Mouse (Mus musculus): ENCODE results near the gene Tbl1xr1.
A peak's percentile ranks its signal among the peaks of the same experiment; 100 is the strongest.

The Tbl1xr1 gene

GRCm38 (mm10) chr3:22180076-22180475 lies 103.6 kb downstream of the Tbl1xr1 start:
- no peak for TF ChIP-seq POU5F1 (IDR thresholded peaks at IDR 0.05; ENCODE audit: borderline replicate concordance, low read length)
- no peak for TF ChIP-seq NANOG (IDR thresholded peaks at IDR 0.05; ENCODE audit: borderline replicate concordance, low read length)
- TF ChIP-seq CTCF (conservative IDR thresholded peaks at IDR 0.05; ENCODE audit: low read length): no peak
- no peak overlapping the region for H3K4me3 ChIP-seq (replicated peaks; ENCODE audit: low read length)
- no peaks in the 10 kb centered on the region for H3K9me3 ChIP-seq (ENCODE audit: low read length)
- peaks cover 4% of the 10 kb centered on the region for H3K36me3 ChIP-seq (ENCODE audit: insufficient read depth, low read length)
- H3K4me1 ChIP-seq (replicated peaks; ENCODE audit: low read depth, low read length): peaks cover 25% of the 10 kb centered on the region
- H3K27me3 ChIP-seq (ENCODE audit: insufficient read depth, low read length): no peaks in the 10 kb centered on the region

DNA sequence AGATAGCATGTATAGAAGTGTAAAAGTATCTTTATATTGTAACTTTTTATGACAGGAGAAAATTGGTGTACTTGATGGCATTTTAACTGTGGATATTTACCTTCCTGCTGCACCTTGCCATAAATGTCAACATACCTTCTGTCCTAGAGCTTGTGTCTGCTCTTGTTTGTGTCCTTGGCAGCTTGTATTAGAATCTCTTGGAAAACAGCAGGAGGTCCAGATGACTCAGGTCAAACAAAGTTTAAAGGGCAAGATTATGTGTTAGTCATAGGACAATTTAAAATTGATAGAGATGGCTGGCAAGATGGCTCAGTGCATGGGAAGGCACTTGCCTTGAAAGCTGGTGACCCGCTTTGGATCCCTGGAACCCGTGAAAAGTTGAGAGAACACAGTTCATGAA lies 104.6 kb downstream of the Tbl1xr1 start:
- no peak for TF ChIP-seq POU5F1 (IDR thresholded peaks at IDR 0.05; ENCODE audit: borderline replicate concordance, low read length)
- no peak for TF ChIP-seq NANOG (IDR thresholded peaks at IDR 0.05; ENCODE audit: borderline replicate concordance, low read length)

GRCm38 (mm10) chr3:22185265-22185664 lies 108.8 kb downstream of the Tbl1xr1 start:
- Histone ChIP-seq H3K27me3 (ENCODE audit: insufficient read depth, low read length) (no peaks in the 10 kb centered on the region), H3K4me1 (replicated peaks; ENCODE audit: low read depth, low read length) (peaks cover 21% of the 10 kb centered on the region), H3K4me3 (replicated peaks; ENCODE audit: low read length) (no peak overlapping the region), H3K36me3 (ENCODE audit: insufficient read depth, low read length) (peaks cover 32% of the 10 kb centered on the region), H3K9me3 (ENCODE audit: low read length) (no peaks in the 10 kb centered on the region)
- TF ChIP-seq CTCF (conservative IDR thresholded peaks at IDR 0.05; ENCODE audit: low read length): no peak
- no peak for TF ChIP-seq NANOG (IDR thresholded peaks at IDR 0.05; ENCODE audit: borderline replicate concordance, low read length)
- TF ChIP-seq POU5F1 (IDR thresholded peaks at IDR 0.05; ENCODE audit: borderline replicate concordance, low read length): no peak

More for the DNA sequence above, 104.6 kb downstream of the Tbl1xr1 start:
- peaks cover 4% of the 10 kb centered on the region for H3K36me3 ChIP-seq (ENCODE audit: insufficient read depth, low read length)
- H3K4me1 ChIP-seq (replicated peaks; ENCODE audit: low read depth, low read length): peaks cover 20% of the 10 kb centered on the region
- H3K9me3 ChIP-seq (ENCODE audit: low read length): no peaks in the 10 kb centered on the region
- H3K4me3 ChIP-seq (replicated peaks; ENCODE audit: low read length): no peak overlapping the region
- no peaks in the 10 kb centered on the region for H3K27me3 ChIP-seq (ENCODE audit: insufficient read depth, low read length)

DNA sequence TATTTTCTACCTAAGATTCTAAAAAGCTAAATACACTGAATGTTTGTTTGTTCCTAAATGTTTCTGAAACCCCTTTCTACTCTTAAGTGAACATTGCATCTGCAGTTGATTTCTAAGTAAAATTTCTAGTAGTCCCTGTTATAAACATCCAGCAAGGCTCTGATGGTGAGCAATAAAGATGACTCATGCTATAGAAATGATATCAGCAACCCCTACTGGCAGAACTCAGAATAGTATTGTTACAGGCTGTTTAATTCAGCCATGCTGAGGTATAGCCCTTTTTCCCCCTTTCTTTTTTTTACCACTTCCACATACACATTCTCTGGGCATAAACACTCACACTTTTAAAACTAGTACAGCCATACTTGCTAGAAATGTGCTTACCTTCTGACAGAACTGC lies 114.0 kb downstream of the Tbl1xr1 start:
- TF ChIP-seq CTCF (conservative IDR thresholded peaks at IDR 0.05; ENCODE audit: low read length) (peak; percentile 27), NANOG (IDR thresholded peaks at IDR 0.05; ENCODE audit: borderline replicate concordance, low read length) (no peak)
- Histone ChIP-seq H3K4me3 (replicated peaks; ENCODE audit: low read length) (no peak overlapping the region), H3K4me1 (replicated peaks; ENCODE audit: low read depth, low read length) (peaks cover 43% of the 10 kb centered on the region), H3K27me3 (ENCODE audit: insufficient read depth, low read length) (no peaks in the 10 kb centered on the region), H3K36me3 (ENCODE audit: insufficient read depth, low read length) (peaks cover 79% of the 10 kb centered on the region), H3K9me3 (ENCODE audit: low read length) (no peaks in the 10 kb centered on the region)

DNA sequence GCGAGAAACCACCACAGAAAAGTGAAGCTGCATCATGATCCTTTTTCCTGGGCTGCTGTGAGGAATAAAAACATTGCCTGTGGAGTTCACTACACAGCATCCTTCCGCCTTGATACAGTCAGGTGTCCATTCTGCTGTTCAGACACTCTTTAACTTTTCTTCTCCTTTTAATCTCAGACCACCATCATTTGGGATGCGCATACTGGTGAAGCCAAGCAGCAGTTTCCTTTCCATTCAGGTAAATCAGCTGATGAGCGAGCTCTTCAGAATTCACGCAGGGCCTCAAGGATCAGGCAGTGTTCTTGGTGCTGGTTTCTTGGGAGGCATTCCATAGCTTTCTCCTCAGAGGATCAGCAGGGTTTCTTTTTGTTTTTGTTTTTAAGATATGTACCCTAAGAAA lies 116.5 kb downstream of the Tbl1xr1 start:
- Histone ChIP-seq H3K4me3 (replicated peaks; ENCODE audit: low read length) (no peak overlapping the region), H3K27me3 (ENCODE audit: insufficient read depth, low read length) (no peaks in the 10 kb centered on the region), H3K36me3 (ENCODE audit: insufficient read depth, low read length) (peaks cover 94% of the 10 kb centered on the region), H3K9me3 (ENCODE audit: low read length) (no peaks in the 10 kb centered on the region), H3K4me1 (replicated peaks; ENCODE audit: low read depth, low read length) (peaks cover 32% of the 10 kb centered on the region)
- peak; percentile 60; the same call in 1 of the 2 replicates for TF ChIP-seq POU5F1 (IDR thresholded peaks at IDR 0.05; ENCODE audit: borderline replicate concordance, low read length)
- no peak for TF ChIP-seq CTCF (conservative IDR thresholded peaks at IDR 0.05; ENCODE audit: low read length)
- peak; percentile 38; the same call in 1 of the 2 replicates for TF ChIP-seq NANOG (IDR thresholded peaks at IDR 0.05; ENCODE audit: borderline replicate concordance, low read length)

DNA sequence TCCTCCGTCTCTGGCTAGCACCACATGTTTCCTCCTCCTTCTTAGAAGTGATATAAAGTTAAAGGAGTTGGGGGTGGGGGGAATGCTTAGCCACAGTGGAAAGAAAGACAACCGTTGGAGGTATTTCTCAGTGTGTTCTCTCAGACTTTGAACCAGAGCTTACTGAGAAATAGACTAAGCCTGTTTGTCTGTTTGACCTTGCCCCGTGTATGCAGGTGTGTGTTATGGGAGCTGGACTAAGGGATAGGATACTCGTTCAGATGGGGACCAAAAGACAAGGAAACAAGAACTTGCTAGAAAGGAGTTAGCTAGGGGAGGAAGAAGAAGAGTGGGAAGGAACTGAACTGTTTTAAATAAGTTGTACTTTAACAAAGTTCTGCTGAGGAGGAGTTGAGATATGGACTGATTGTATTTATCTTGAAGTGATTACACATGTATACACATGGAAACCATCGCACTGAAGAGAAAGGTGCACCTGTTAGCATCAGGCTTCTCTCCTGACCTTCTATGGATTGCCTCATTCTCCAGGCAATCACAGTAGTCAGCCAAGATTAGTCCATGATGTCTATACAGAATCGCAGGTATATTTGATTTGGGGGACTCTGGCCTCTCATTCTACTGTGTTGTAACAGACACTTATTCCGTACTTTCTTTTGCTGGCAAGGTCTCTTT lies 117.9 kb downstream of the Tbl1xr1 start:
- H3K4me3 ChIP-seq (replicated peaks; ENCODE audit: low read length): no peak overlapping the region
- peaks cover 32% of the 10 kb centered on the region for H3K4me1 ChIP-seq (replicated peaks; ENCODE audit: low read depth, low read length)
- no peaks in the 10 kb centered on the region for H3K9me3 ChIP-seq (ENCODE audit: low read length)
- no peaks in the 10 kb centered on the region for H3K27me3 ChIP-seq (ENCODE audit: insufficient read depth, low read length)
- H3K36me3 ChIP-seq (ENCODE audit: insufficient read depth, low read length): peaks cover 96% of the 10 kb centered on the region
- TF ChIP-seq POU5F1 (IDR thresholded peaks at IDR 0.05; ENCODE audit: borderline replicate concordance, low read length): no peak
- TF ChIP-seq CTCF (conservative IDR thresholded peaks at IDR 0.05; ENCODE audit: low read length): no peak
- TF ChIP-seq NANOG (IDR thresholded peaks at IDR 0.05; ENCODE audit: borderline replicate concordance, low read length): no peak

GRCm38 (mm10) chr3:22198802-22199201 lies 122.3 kb downstream of the Tbl1xr1 start:
- peaks cover 92% of the 10 kb centered on the region for H3K36me3 ChIP-seq (ENCODE audit: insufficient read depth, low read length)
- H3K9me3 ChIP-seq (ENCODE audit: low read length): no peaks in the 10 kb centered on the region
- TF ChIP-seq POU5F1 (IDR thresholded peaks at IDR 0.05; ENCODE audit: borderline replicate concordance, low read length): no peak
- no peak for TF ChIP-seq NANOG (IDR thresholded peaks at IDR 0.05; ENCODE audit: borderline replicate concordance, low read length)
- no peak for TF ChIP-seq CTCF (conservative IDR thresholded peaks at IDR 0.05; ENCODE audit: low read length)
- no peak overlapping the region for H3K4me3 ChIP-seq (replicated peaks; ENCODE audit: low read length)
- H3K4me1 ChIP-seq (replicated peaks; ENCODE audit: low read depth, low read length): peaks cover 6% of the 10 kb centered on the region
- no peaks in the 10 kb centered on the region for H3K27me3 ChIP-seq (ENCODE audit: insufficient read depth, low read length)

DNA sequence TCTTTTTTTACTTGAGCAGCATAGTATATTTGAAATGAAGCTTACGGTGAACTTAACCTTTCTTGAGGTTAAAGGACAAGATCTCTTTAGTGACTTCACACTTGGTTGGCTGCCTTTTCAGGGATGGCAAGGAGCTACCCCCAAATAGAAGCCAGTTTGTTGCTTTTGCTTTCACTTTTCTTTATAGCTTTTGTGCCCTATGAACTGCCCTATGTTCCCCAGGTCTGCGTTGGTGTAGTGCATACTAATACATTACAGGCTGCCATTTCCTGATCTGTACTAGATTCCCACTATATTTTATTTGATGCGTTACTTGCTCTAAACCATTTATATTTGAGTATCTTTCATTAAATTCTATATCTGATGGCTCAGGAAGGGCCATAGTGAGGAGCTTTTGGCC lies 127.7 kb downstream of the Tbl1xr1 start:
- TF ChIP-seq NANOG (IDR thresholded peaks at IDR 0.05; ENCODE audit: borderline replicate concordance, low read length): no peak
- TF ChIP-seq CTCF (conservative IDR thresholded peaks at IDR 0.05; ENCODE audit: low read length): no peak
- no peak for TF ChIP-seq POU5F1 (IDR thresholded peaks at IDR 0.05; ENCODE audit: borderline replicate concordance, low read length)
- Histone ChIP-seq H3K9me3 (ENCODE audit: low read length) (no peaks in the 10 kb centered on the region), H3K36me3 (ENCODE audit: insufficient read depth, low read length) (peaks cover 94% of the 10 kb centered on the region), H3K4me1 (replicated peaks; ENCODE audit: low read depth, low read length) (peaks cover 14% of the 10 kb centered on the region), H3K27me3 (ENCODE audit: insufficient read depth, low read length) (no peaks in the 10 kb centered on the region), H3K4me3 (replicated peaks; ENCODE audit: low read length) (no peak overlapping the region)

GRCm38 (mm10) chr3:22221557-22221956 lies 145.1 kb downstream of the Tbl1xr1 start:
- TF ChIP-seq CTCF (conservative IDR thresholded peaks at IDR 0.05; ENCODE audit: low read length) (no peak), NANOG (IDR thresholded peaks at IDR 0.05; ENCODE audit: borderline replicate concordance, low read length) (no peak), POU5F1 (IDR thresholded peaks at IDR 0.05; ENCODE audit: borderline replicate concordance, low read length) (no peak)
- no peaks in the 10 kb centered on the region; the same call in 1 of the 2 replicates for H3K27me3 ChIP-seq (ENCODE audit: insufficient read depth, low read length)

More at GRCm38 (mm10) chr3:22221557-22221956, 145.1 kb downstream of the Tbl1xr1 start:
- H3K9me3 ChIP-seq (ENCODE audit: low read length): peaks cover 15% of the 10 kb centered on the region; the same call in 1 of the 2 replicates
- peaks cover 3% of the 10 kb centered on the region for H3K36me3 ChIP-seq (ENCODE audit: insufficient read depth, low read length)
- no peak overlapping the region for H3K4me3 ChIP-seq (replicated peaks; ENCODE audit: low read length)
- H3K4me1 ChIP-seq (replicated peaks; ENCODE audit: low read depth, low read length): peaks cover 14% of the 10 kb centered on the region

Data from E14TG2a.4 (cell line).